8 mouse cellular contexts compared by ENCODE assay signal in genomic region chr17:29450899-29451840, GRCm38 (mm10). TPM values are rescaled to one million over a fixed set of nuclear protein-coding genes. Genes with fewer than 3 reads are reported as not detected.
DNase-seq lines count a peak whose midpoint lies in the region; ATAC-seq and TF ChIP-seq lines count a peak whose summit lies in the region.

No protein-coding gene starts in this region.

- no peaks in the 10 kb centered on the region for H3K79me2 ChIP-seq in heart, adult 2 months (replicated peaks; ENCODE audit: control insufficient read depth, insufficient read depth, low read length)

- peak; percentile 8; the same call in 1 of the 2 replicates for TF ChIP-seq CTCF in heart, adult 2 months (IDR thresholded peaks at IDR 0.05)
- TF ChIP-seq CTCF in cerebellum, adult 2 months (IDR thresholded peaks at IDR 0.05; ENCODE audit: borderline replicate concordance, insufficient read depth, low read depth, low read length): no peak

- intact Hi-C loops in heart, adult 2 months (cut with DNase I): loop anchor here (2.0 kb wide), 1 partner anchor 16 kb away; no protein-coding TSS in a partner anchor

- 0 out of 2 replicates have a peak overlapping the region, but pooled peaks have one; percentile 1 for H3K9ac ChIP-seq in heart, adult 2 months (ENCODE audit: low read depth, low read length)
- peak overlapping the region; percentile 30 for H3K9ac ChIP-seq in hindbrain, embryonic 14.5 days

- no peaks in the 10 kb centered on the region for H3K9me3 ChIP-seq in hindbrain, embryonic 14.5 days (ENCODE audit: control insufficient read depth, low read length)

- H3K27ac ChIP-seq in heart, adult 2 months: peak overlapping the region; percentile 64
- 0 out of 2 replicates have a peak overlapping the region, but pooled peaks have one; percentile 2 for H3K27ac ChIP-seq in hindbrain, embryonic 14.5 days
- no peak overlapping the region for H3K27ac ChIP-seq in cerebellum, adult 2 months (ENCODE audit: insufficient read depth, low read length)

- WGBS in heart, adult 2 months: 21% methylated on average over 34 of the region's 34 CpGs
- 4% methylated on average over 34 of the region's 34 CpGs for WGBS in hindbrain, embryonic 14.5 days
- WGBS in cerebellum, adult 2 months: 40% methylated on average over 34 of the region's 34 CpGs

- H3K36me3 ChIP-seq in heart, adult 2 months (ENCODE audit: control insufficient read depth, insufficient read depth, low read length): no peaks in the 10 kb centered on the region
- no peaks in the 10 kb centered on the region for H3K36me3 ChIP-seq in hindbrain, embryonic 14.5 days (replicated peaks; ENCODE audit: control insufficient read depth, insufficient read depth)

- peaks cover 2% of the 10 kb centered on the region for H3K4me1 ChIP-seq in heart, adult 2 months (ENCODE audit: control insufficient read depth, insufficient read depth, low read length)
- peaks cover 6% of the 10 kb centered on the region; the same call in 1 of the 2 replicates for H3K4me1 ChIP-seq in hindbrain, embryonic 14.5 days (replicated peaks; ENCODE audit: control insufficient read depth, insufficient read depth, low read length)
- peaks cover 6% of the 10 kb centered on the region for H3K4me1 ChIP-seq in cerebellum, adult 2 months (ENCODE audit: control insufficient read depth, insufficient read depth, low read length)

- H3K4me2 ChIP-seq in hindbrain, embryonic 14.5 days (replicated peaks): peak overlapping the region; percentile 32

- peak; percentile 37; the same call in 1 of the 2 replicates for TF ChIP-seq EP300 in heart, adult 2 months (IDR thresholded peaks at IDR 0.05; ENCODE audit: insufficient read depth, low read depth, low read length)

- DNase-seq in heart, adult 2 months: peak; percentile 51 to 54
- no peak for DNase-seq in heart, adult 8-10 months (ENCODE audit: low spot score)
- no peak for DNase-seq in hindbrain, embryonic 14.5 days (ENCODE audit: low spot score)
- peak; percentile 51 for DNase-seq in liver
- peak; percentile 88 for DNase-seq in neural tube, embryonic 10.5 days (ENCODE audit: extremely low spot score, low spot score)
- DNase-seq in cerebellum, adult 9-11 months: no peak
- no peak for DNase-seq in cerebellum, adult 2 months
- DNase-seq in spleen, adult 18-20 months: no peak

- H3K4me3 ChIP-seq in heart, adult 2 months: no peak overlapping the region
- H3K4me3 ChIP-seq in hindbrain, embryonic 14.5 days (replicated peaks; ENCODE audit: low read length): no peak overlapping the region
- no peak overlapping the region for H3K4me3 ChIP-seq in cerebellum, adult 2 months (replicated peaks; ENCODE audit: insufficient read depth, low read depth, low read length)

- ATAC-seq in hindbrain, embryonic 14.5 days (ENCODE audit: low FRiP score): no peak; the same call in 1 of the 2 replicates

- H3K27me3 ChIP-seq in heart, adult 2 months (ENCODE audit: control insufficient read depth, insufficient read depth, low read length): no peaks in the 10 kb centered on the region
- no peaks in the 10 kb centered on the region for H3K27me3 ChIP-seq in hindbrain, embryonic 14.5 days (ENCODE audit: control insufficient read depth, insufficient read depth, low read length)
- H3K27me3 ChIP-seq in cerebellum, adult 2 months (ENCODE audit: control insufficient read depth, insufficient read depth, low read length): no peaks in the 10 kb centered on the region

- TF ChIP-seq POLR2A in heart, adult 2 months (IDR thresholded peaks at IDR 0.05; ENCODE audit: insufficient read depth, low read depth, low read length): 0 out of 2 replicates have a peak, but pooled peaks have one; percentile 23
- no peak for TF ChIP-seq POLR2A in cerebellum, adult 2 months (IDR thresholded peaks at IDR 0.05; ENCODE audit: borderline replicate concordance, insufficient read depth, low read length)

RNA-seq across cellular contexts. Expression of gene Pim1, which starts 39.4 kb away (rescaled TPM):
- 10 to 100 TPM; 17.2 to 20.5 TPM for total RNA-seq in heart, adult 2 months (2021)
- polyA plus RNA-seq in heart, adult 2 months (2012; rRNA removed): 24.6 and 27.9 TPM in 2 replicates
- 10 to 100 TPM; 16.0 to 22.3 (median 17.4) TPM for total RNA-seq in heart, adult 8-10 months (2022)
- polyA plus RNA-seq in hindbrain, embryonic 14.5 days (2014; fragmentation: Nextera tagmentation; extraction: Ambion mirVana): 6.4 and 7.8 TPM in 2 replicates
- 10.5 and 10.9 TPM in 2 replicates for polyA plus RNA-seq in cerebellum, adult 2 months (2012; rRNA removed)

Comparison
In these comparisons a context has a peak if more than half of its experiments do, and no peak if none do; other contexts are left out.
1. DNase-seq: peak in heart, adult 2 months (2 of 2), liver (single experiment) and neural tube, embryonic 10.5 days (single experiment); none in heart, adult 8-10 months (single experiment), hindbrain, embryonic 14.5 days (single experiment), cerebellum, adult 9-11 months (single experiment), cerebellum, adult 2 months (0 of 2) and spleen, adult 18-20 months (0 of 2).